Mouse (Mus musculus) olfactory bulb, adult 2 months (tissue): Measurements from ENCODE around the gene Sez6l.

Experiments used
- CTCF ChIP-seq: fragments of 200-500 bp; IDR thresholded peaks from 2 replicates; pipeline ENCODE4 v1.5.1; 2012; ENCODE audit warnings: low read depth, mild to moderate bottlenecking, low read length, moderate library complexity; ENCODE audit not compliant: insufficient read depth
- POLR2A ChIP-seq: fragments of 200-500 bp; IDR thresholded peaks from 2 replicates; pipeline ENCODE4 v1.6.1; 2012; ENCODE audit warnings: mild to moderate bottlenecking, low read depth, low read length, moderate library complexity; ENCODE audit not compliant: insufficient read depth

DNA sequence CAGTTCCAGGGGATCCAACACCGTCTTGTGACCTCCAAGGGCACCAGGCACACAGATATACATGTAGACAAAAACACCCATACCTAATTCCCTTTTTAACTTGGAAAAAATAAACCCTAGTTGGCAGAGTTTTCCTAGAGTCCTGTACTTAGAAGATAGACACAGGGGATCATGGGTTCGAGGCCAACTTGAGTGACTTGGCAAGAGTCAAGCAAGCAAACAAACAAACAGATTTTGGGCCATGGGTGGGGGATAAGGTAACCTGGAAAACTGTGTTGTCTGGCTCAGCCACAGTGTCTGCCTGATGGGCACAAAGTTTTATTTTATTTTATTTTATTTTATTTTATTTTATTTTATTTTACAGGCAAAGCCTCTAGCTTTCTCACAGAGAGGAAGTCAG lies 20.3 kb upstream of the Sez6l start:
- no peak for TF ChIP-seq POLR2A
- no peak for TF ChIP-seq CTCF
